In the genomic region with DNA sequence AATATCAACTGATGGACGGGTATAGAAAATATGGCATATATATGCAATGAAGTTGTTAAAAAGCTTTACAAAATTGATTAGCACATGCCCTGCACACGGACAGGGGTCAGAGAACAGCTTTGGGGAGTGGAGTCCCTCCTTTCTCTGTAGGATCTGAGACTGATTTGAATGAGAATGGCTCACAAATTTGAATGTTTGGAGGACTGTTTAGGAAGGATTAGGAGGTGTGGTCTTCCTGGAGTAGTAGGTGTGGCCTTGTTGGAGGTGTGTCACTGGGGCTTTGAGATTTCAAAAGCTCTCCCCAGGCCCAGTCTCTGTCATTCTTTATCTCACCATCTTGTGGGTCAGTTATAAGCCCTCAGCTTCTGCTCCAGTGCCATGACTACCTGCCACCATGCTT, we compare ENCODE assay signal across 18 mouse cellular contexts. TPM values are rescaled to one million over a fixed set of nuclear protein-coding genes. Genes with fewer than 3 reads are reported as not detected.
"Had no signal": no experiment of that assay in that cellular context is flagged by ENCODE, and none has a peak within 500 bp of the region (broad histone marks: within the 10 kb centered on the region; RNA-seq: fewer than 3 reads in every experiment).

No protein-coding gene starts in this region.

- H3K9ac ChIP-seq: lung, embryonic 14.5 days; midbrain, embryonic 13.5 days; neural tube, embryonic 13.5 days; neural tube, embryonic 15.5 days had no signal

- H3K4me2 ChIP-seq: lung, embryonic 14.5 days; midbrain, embryonic 13.5 days; neural tube, embryonic 13.5 days; neural tube, embryonic 15.5 days had no signal

- H3K36me3 ChIP-seq: midbrain, embryonic 10.5 days; midbrain, embryonic 13.5 days; neural tube, embryonic 13.5 days; neural tube, embryonic 15.5 days had no signal

- DNase-seq: lung, adult 18-20 months; lung, embryonic 14.5 days; lung, postnatal 10 days; lung, postnatal 4 days; retina, postnatal 1 day; right cerebral cortex, adult 18-20 months; right cerebral cortex, postnatal 25 days; right cerebral cortex, postnatal 4 days; spleen, adult 18-20 months; thymus, adult 18-20 months; thymus, postnatal 14 days; thymus, postnatal 36 days had no signal

- H3K27me3 ChIP-seq: neural tube, embryonic 15.5 days had no signal

- ATAC-seq: midbrain, embryonic 13.5 days; midbrain, embryonic 16.5 days had no signal

- H3K27ac ChIP-seq: midbrain, embryonic 10.5 days; midbrain, embryonic 13.5 days; neural tube, embryonic 13.5 days; neural tube, embryonic 15.5 days had no signal

- H3K9me3 ChIP-seq: midbrain, embryonic 13.5 days; neural tube, embryonic 13.5 days; neural tube, embryonic 15.5 days had no signal

- H3K4me3 ChIP-seq: midbrain, embryonic 10.5 days; midbrain, embryonic 13.5 days; myocyte; neural tube, embryonic 13.5 days; neural tube, embryonic 15.5 days had no signal

RNA-seq across cellular contexts. Expression of a gene that starts 4.1 kb away (rescaled TPM):
- polyA plus RNA-seq: myocyte had no signal
